Mouse (Mus musculus) lung, postnatal 36 days (tissue): ENCODE data around the gene Arhgdig.
"Not testable (repeated sequence)": the region's sequence is repeated elsewhere in the genome, so short reads cannot be mapped to it uniquely, and the experiment has no call there.

Source experiments
- DNase-seq: peaks from one replicate; pipeline ENCODE4 v3.0.0; 2022; ENCODE audit warnings: mixed read lengths

The Arhgdig gene

GRCm38 (mm10) chr17:26203321-26203811 lies 4.2 kb downstream of the Arhgdig start:
- DNase-seq = peak; percentile 51

GRCm38 (mm10) chr17:26202737-26203136 lies 4.8 kb downstream of the Arhgdig start, which contains the start of gene Rgs11:
Gene Rgs11, plus strand, starts transcription at chr17:26202951.
- DNase-seq = peak; percentile 69

GRCm38 (mm10) chr17:26201998-26202397 lies 5.6 kb downstream of the Arhgdig start:
- DNase-seq = no peak

DNA sequence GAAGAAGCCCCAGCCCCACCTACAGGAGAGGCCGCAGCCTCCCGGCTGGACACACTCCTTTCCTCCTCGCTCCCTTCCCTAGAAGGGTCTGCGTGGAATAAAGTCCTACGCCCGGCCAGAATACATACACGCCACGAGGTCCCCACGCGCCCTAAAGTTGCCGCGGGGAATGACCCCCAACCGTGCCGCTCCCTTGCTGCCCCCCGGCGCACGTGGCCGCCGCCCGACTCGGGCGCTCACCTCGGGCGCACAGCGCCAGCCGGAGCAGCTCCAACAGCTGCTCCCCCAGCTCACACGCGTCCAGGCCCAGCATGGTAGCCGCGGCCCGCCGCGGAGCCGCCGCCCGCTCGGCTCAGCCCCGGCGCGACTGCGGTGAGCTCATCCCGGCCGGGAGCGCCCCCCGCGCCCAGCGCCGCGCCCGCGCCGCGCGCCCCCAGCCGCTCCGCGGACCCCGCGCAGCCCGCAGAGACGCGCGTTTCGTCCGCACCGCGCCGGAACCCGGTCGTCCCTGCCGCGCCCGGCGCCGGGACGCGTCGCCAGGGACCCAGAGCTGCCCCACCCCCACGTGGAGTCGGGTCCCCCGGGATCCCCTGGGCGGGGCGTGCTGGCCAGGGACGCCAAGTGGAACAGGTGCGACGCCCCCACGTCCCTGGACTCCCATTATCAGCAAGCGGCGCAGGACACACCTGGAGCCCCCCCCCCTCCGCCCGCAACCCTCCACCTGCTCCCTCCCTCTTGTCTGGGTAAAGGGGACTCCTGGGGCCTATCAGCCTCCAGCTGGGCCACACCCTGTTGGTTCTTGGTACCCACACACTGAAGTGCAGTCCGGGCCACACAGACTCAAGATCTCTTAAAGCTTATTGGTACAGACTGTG lies 6.5 kb downstream of the Arhgdig start:
- DNase-seq = peak; percentile 28

GRCm38 (mm10) chr17:26198892-26199291 lies 8.7 kb downstream of the Arhgdig start, which contains the start of gene Pdia2:
Gene Pdia2, minus strand, starts transcription at chr17:26199087.
- no peak for DNase-seq

GRCm38 (mm10) chr17:26192481-26193190 lies 14.9 kb downstream of the Arhgdig start:
- DNase-seq = no peak

GRCm38 (mm10) chr17:26191486-26191885 lies 16.1 kb downstream of the Arhgdig start:
- not testable (repeated sequence) for DNase-seq

DNA sequence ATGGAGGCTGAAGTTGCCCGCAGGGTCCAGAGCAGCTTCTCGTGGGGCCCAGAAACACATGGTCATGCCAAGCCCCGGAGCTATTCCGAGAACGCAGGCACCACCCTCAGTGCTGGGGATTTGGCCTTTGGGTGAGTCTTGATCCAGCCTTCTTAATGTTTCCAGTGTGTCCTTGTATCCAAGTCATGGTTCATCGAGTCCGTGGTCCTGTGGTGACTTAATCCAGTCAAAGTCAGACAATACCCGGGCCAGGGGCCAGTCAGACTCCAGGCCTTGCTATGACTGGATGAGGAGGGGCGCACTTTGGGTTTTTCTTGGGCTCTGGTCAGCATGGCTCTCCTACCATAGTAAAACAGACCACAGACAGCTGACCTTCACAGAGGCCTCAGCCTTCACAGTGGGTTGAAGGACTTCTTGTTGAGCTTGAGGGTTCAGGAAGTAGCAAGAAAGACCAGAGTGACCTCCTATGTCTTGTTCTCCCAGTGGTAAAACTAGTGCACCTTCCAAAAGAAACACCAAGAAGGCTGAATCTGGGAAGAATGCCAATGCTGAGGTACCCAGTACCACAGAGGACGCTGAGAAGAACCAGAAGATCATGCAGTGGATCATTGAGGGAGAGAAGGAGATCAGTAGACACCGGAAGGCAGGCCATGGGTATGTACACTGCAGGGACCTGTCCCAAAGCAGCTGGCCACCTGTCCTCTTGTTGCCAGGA lies 19.3 kb downstream of the Arhgdig start:
- no peak for DNase-seq

DNA sequence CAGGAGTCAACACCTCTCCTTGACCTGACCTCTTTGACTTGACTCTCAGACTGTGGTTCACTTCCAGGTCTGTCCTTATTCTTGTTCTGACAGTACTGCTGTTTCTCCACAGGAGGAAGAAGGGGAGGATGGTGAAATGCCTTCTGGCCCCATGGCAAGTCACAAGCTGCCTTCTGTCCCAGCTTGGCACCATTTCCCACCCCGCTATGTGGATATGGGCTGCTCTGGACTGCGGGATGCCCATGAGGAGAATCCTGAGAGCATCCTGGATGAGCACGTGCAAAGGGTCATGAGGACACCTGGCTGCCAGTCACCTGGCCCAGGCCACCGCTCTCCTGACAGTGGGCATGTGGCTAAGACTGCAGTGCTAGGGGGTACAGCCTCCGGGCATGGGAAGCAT lies 20.0 kb downstream of the Arhgdig start:
- no peak for DNase-seq

- DNase-seq = no peak
These were observed 26.4 kb downstream of the Arhgdig start for GRCm38 (mm10) chr17:26181179-26181578.

DNA sequence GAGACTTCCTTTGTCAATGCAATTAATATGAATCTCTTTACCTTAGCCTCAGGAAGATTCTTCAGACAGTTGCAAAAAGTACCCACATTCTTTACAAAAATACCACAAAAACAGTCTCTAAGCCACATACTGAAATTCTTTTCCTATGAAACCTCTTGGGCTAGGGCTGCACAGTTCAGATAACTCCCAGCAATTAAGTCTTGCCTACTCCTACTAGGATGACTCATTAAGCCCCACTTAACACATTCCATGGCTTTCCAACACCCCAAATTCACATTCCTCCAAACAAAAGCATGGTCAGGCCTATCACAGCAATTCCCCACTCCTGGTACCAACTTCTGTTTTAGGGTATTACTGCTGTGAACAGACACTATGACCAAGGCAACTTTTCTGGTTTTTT lies 29.0 kb downstream of the Arhgdig start:
- no peak for DNase-seq

GRCm38 (mm10) chr17:26175248-26175647 lies 32.3 kb downstream of the Arhgdig start:
- DNase-seq = not testable (repeated sequence)

DNA sequence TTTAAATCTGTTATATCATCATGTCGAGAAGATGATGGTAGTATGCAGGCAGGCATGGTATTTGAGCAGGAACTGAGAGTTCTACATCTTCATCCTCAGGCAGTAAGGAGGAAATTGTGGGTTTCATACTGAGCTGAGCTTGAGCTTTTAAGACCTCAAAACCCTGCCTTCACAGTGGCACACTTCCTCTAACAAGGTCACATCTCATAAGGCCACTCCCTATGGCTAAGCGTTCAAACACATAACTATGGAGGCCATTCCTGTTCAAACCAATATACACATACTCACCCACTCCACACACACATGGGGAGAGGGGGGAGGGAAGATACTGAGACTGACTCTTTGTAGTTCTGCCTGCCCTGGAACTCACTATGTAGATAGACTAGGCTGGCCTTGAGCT lies 39.5 kb downstream of the Arhgdig start:
- DNase-seq = peak; percentile 51

GRCm38 (mm10) chr17:26162736-26163135 lies 44.9 kb downstream of the Arhgdig start:
- DNase-seq = peak; percentile 17

- no peak for DNase-seq
These were observed 55.5 kb downstream of the Arhgdig start for GRCm38 (mm10) chr17:26151886-26152630.
